ENCODE assay signal across 8 mouse cellular contexts in the genomic region with DNA sequence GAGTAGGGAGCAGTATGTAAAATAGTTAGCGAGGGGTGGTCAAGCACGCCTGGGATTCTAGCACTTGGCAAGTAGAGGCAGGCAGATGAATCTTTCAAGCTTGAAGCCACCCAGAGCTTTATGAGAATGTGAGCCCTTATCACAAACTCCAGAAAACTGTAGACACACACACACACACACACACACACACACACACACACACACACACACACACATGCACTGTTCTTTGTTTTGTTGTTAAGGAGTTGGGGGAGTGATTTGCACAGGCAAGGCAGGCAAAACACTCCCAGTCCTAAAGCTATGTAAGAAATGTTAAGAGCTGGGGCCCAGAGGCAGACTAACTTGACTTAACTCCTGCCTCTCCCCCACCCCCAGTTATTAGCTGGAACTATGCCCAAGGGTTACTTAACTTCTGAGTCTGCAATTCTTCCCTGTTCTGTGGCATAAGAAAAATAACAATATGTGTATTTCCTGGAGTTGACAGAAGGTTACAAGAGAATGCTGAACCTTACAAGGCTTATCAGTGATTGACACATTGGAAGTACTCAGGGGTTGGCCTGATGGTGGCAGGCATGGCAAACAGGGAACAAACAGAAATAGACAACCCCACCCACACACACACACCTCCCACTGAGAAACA. TPM values are rescaled to one million over a fixed set of nuclear protein-coding genes. Genes with fewer than 3 reads are reported as not detected.
A peak's percentile ranks its signal among the peaks of the same experiment; 100 is the strongest.
DNase-seq lines count a peak whose midpoint lies in the region; ATAC-seq and TF ChIP-seq lines count a peak whose summit lies in the region.

No protein-coding gene starts in this region.

- peak overlapping the region; percentile 99 for H3K27ac ChIP-seq in heart, embryonic 16.5 days (ENCODE audit: low read length)
- peak overlapping the region; percentile 61 for H3K27ac ChIP-seq in limb, embryonic 15.5 days
- H3K27ac ChIP-seq in spleen, adult 2 months (ENCODE audit: insufficient read depth, low read length), result peak overlapping the region; percentile 21; the same call in 1 of the 2 replicates
- no peak overlapping the region for H3K27ac ChIP-seq in midbrain, embryonic 13.5 days

- 13% methylated on average over 2 of the region's 2 CpGs for WGBS in heart, embryonic 16.5 days
- 32% methylated on average over 2 of the region's 2 CpGs for WGBS in limb, embryonic 15.5 days
- 67% methylated on average over 2 of the region's 2 CpGs for WGBS in spleen, adult 2 months
- WGBS in midbrain, embryonic 13.5 days, result 39% methylated on average over 2 of the region's 2 CpGs

- peak overlapping the region; percentile 69 for H3K9ac ChIP-seq in heart, embryonic 16.5 days (ENCODE audit: low read length)
- no peak overlapping the region for H3K9ac ChIP-seq in limb, embryonic 15.5 days
- H3K9ac ChIP-seq in midbrain, embryonic 13.5 days (replicated peaks), result no peak overlapping the region

- H3K4me2 ChIP-seq in heart, embryonic 16.5 days (ENCODE audit: low read depth, low read length), result peak overlapping the region; percentile 63
- no peak overlapping the region for H3K4me2 ChIP-seq in limb, embryonic 15.5 days
- H3K4me2 ChIP-seq in midbrain, embryonic 13.5 days (replicated peaks), result no peak overlapping the region

- peak; percentile 77 for ATAC-seq in heart, embryonic 16.5 days (replicated peaks; ENCODE audit: extremely low read depth, insufficient read depth, low FRiP score)
- ATAC-seq in limb, embryonic 15.5 days (ENCODE audit: insufficient number of reproducible peaks, low FRiP score, low TSS enrichment, low read depth), result peak; percentile 65
- ATAC-seq in midbrain, embryonic 13.5 days, result no peak

- peaks cover 67% of the 10 kb centered on the region for H3K4me1 ChIP-seq in heart, embryonic 16.5 days (ENCODE audit: control insufficient read depth, insufficient read depth, low read length)
- H3K4me1 ChIP-seq in limb, embryonic 15.5 days, result peaks cover 22% of the 10 kb centered on the region
- no peaks in the 10 kb centered on the region for H3K4me1 ChIP-seq in spleen, adult 2 months (ENCODE audit: control insufficient read depth, insufficient read depth, insufficient read length)
- no peaks in the 10 kb centered on the region for H3K4me1 ChIP-seq in midbrain, embryonic 13.5 days (replicated peaks)

- no peaks in the 10 kb centered on the region for H3K9me3 ChIP-seq in heart, embryonic 16.5 days (replicated peaks; ENCODE audit: control insufficient read depth, low read length)
- no peaks in the 10 kb centered on the region for H3K9me3 ChIP-seq in limb, embryonic 15.5 days
- no peaks in the 10 kb centered on the region for H3K9me3 ChIP-seq in midbrain, embryonic 13.5 days

- no peak for TF ChIP-seq POLR2A in spleen, adult 2 months (IDR thresholded peaks at IDR 0.05; ENCODE audit: low read depth, low read length)

- H3K27me3 ChIP-seq in heart, embryonic 16.5 days (ENCODE audit: control insufficient read depth, insufficient read depth, low read length), result no peaks in the 10 kb centered on the region
- H3K27me3 ChIP-seq in limb, embryonic 15.5 days, result no peaks in the 10 kb centered on the region
- H3K27me3 ChIP-seq in spleen, adult 2 months (ENCODE audit: control insufficient read depth, insufficient read depth, low read length), result no peaks in the 10 kb centered on the region
- no peaks in the 10 kb centered on the region for H3K27me3 ChIP-seq in midbrain, embryonic 13.5 days

- peak overlapping the region; percentile 42 for H3K4me3 ChIP-seq in heart, embryonic 16.5 days (ENCODE audit: low read length)
- no peak overlapping the region for H3K4me3 ChIP-seq in limb, embryonic 15.5 days
- no peak overlapping the region for H3K4me3 ChIP-seq in spleen, adult 2 months (ENCODE audit: extremely low read depth, insufficient read depth, insufficient read length)
- no peak overlapping the region for H3K4me3 ChIP-seq in midbrain, embryonic 13.5 days (replicated peaks)

- DNase-seq in Muller cell, postnatal 12 days (ENCODE audit: inconsistent ontology term), result peak; percentile 55
- DNase-seq in embryo, embryonic 10.5 days (ENCODE audit: low spot score), result peak; percentile 28
- no peak for DNase-seq in spleen, adult 2 months (ENCODE audit: low read depth in 1 of 2, low spot score in 2 of 2)
- DNase-seq in left cerebral cortex, postnatal 4 days, result no peak
- no peak for DNase-seq in neural tube, embryonic 10.5 days (ENCODE audit: extremely low spot score, low spot score)

- intact Hi-C loops in left cerebral cortex, postnatal 4 days (cut with DNase I), result no loop called here

- no peak for TF ChIP-seq CTCF in spleen, adult 2 months (IDR thresholded peaks at IDR 0.05; ENCODE audit: extremely low read depth, insufficient read depth, insufficient read length, insufficient replicate concordance)

- no peaks in the 10 kb centered on the region for H3K36me3 ChIP-seq in heart, embryonic 16.5 days (ENCODE audit: control insufficient read depth, insufficient read depth)
- no peaks in the 10 kb centered on the region for H3K36me3 ChIP-seq in limb, embryonic 15.5 days
- H3K36me3 ChIP-seq in spleen, adult 2 months (ENCODE audit: control insufficient read depth, insufficient read depth, low read length), result no peaks in the 10 kb centered on the region
- H3K36me3 ChIP-seq in midbrain, embryonic 13.5 days, result no peaks in the 10 kb centered on the region

RNA-seq across cellular contexts. Expression of a gene that starts 6.9 kb away (rescaled TPM):
- 254 and 278 TPM in 2 replicates for polyA plus RNA-seq in heart, embryonic 16.5 days (2015; fragmentation: Nextera tagmentation; extraction: Ambion mirVana)
- polyA plus RNA-seq in limb, embryonic 15.5 days (2015; fragmentation: Nextera tagmentation; extraction: Ambion mirVana), result 1.6 and 2.1 TPM in 2 replicates
- polyA plus RNA-seq in spleen, adult 2 months (2012; rRNA removed), result 8.8 and 10.7 TPM in 2 replicates
- total RNA-seq in left cerebral cortex, postnatal 4 days (2021), result under 1 TPM; 0.12 to 0.20 TPM
- 0.07 and 0.09 TPM in 2 replicates for polyA plus RNA-seq in midbrain, embryonic 13.5 days (2015; fragmentation: Nextera tagmentation; extraction: Ambion mirVana)

RNA-seq across cellular contexts. Expression of a gene that starts 53.4 kb away (rescaled TPM):
- 56.8 and 70.0 TPM in 2 replicates for polyA plus RNA-seq in heart, embryonic 16.5 days (2015; fragmentation: Nextera tagmentation; extraction: Ambion mirVana)
- 51.3 and 57.2 TPM in 2 replicates for polyA plus RNA-seq in limb, embryonic 15.5 days (2015; fragmentation: Nextera tagmentation; extraction: Ambion mirVana)
- polyA plus RNA-seq in spleen, adult 2 months (2012; rRNA removed), result 1.6 and 2.8 TPM in 2 replicates
- 10 to 100 TPM; 20.0 to 23.3 TPM for total RNA-seq in left cerebral cortex, postnatal 4 days (2021)
- 39.4 and 46.3 TPM in 2 replicates for polyA plus RNA-seq in midbrain, embryonic 13.5 days (2015; fragmentation: Nextera tagmentation; extraction: Ambion mirVana)

Comparison
In these comparisons a context has a peak if more than half of its experiments do, and no peak if none do; other contexts are left out.
1. DNase-seq: peak in Muller cell, postnatal 12 days (single experiment) and embryo, embryonic 10.5 days (single experiment); none in spleen, adult 2 months (0 of 2), left cerebral cortex, postnatal 4 days (single experiment) and neural tube, embryonic 10.5 days (single experiment).
2. RNA of a gene that starts 6.9 kb away (polyA plus RNA-seq): 254 to 278 TPM in heart, embryonic 16.5 days; 8.8 to 10.7 TPM in spleen, adult 2 months, 1.6 to 2.1 TPM in limb, embryonic 15.5 days and 0.07 to 0.09 TPM in midbrain, embryonic 13.5 days; every median in the first group is over 10 times any median in the second.
3. RNA of a gene that starts 53.4 kb away (polyA plus RNA-seq): 56.8 to 70.0 TPM in heart, embryonic 16.5 days, 51.3 to 57.2 TPM in limb, embryonic 15.5 days and 39.4 to 46.3 TPM in midbrain, embryonic 13.5 days; 1.6 to 2.8 TPM in spleen, adult 2 months; every median in the first group is over 10 times any median in the second.